Mouse (Mus musculus): ENCODE data around the gene Tuba3b. TPM values are rescaled to one million over a fixed set of nuclear protein-coding genes. Genes with fewer than 3 reads are reported as not detected.

Tuba3b gene
- total RNA-seq, 2 experiments from 2014 or later, result not detected

DNA sequence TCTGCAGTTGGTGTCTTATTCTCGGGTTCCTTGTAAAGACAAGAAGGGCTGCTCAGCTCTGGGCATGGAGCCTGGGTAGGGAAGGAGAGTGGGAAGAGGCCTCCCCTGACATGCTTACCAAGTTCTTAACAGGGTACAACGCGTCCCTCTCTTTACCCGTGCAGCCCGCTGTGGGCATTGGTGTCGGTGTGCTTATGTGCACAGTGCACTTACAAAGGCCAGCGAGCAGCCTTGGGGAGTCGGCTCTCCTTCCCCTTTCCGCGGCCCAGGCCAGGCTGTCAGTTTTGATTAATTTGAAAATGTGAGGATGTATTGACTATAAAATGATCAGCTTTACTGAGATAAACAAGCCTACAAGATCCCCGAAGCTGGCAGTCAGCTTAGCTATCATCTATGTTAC, 45.4 kb downstream of the Tuba3b start:
- intact Hi-C loops (cut with DNase I), result no loop called here
- no peak for DNase-seq

DNA sequence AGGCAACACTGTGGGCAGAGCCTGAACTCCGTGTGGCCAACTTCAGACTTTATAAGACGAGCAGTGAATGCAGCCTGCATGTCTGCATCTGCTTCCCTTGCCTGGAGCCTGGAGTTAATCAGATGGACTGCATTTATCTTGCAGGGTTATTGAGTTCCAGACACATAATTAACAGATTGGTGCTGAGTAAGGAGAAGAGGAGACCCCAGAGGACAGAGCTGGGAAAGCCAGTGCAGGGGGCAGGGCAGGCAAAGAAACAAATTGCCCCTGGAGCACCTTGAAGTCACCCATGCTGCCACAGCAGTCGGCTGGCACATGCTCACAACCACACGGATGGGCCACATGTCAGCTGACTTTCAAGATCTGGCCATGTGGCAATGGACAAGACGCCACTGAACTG, 48.7 kb downstream of the Tuba3b start:
- intact Hi-C loops (cut with DNase I), result no loop called here
- no peak for DNase-seq

DNA sequence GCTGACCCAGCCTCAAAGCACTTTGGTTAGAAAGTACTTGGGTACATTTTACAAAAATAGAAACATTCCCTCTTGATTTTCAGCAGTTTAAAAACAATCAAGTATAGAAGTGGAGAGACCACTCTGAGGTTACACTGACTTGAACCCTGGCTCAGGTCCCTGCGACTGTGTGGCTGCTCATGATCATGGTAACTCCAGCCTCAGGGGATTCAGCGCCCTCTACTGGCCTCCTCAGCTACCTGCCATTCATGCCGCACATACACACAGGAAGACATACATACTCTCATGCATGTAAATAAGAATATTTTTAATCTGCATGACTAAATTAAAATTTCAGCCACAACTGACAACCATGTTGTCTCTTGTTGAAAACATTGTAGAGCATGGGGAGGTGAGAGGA, 50.2 kb downstream of the Tuba3b start:
- no peak for DNase-seq
- intact Hi-C loops (cut with DNase I), result no loop called here

DNA sequence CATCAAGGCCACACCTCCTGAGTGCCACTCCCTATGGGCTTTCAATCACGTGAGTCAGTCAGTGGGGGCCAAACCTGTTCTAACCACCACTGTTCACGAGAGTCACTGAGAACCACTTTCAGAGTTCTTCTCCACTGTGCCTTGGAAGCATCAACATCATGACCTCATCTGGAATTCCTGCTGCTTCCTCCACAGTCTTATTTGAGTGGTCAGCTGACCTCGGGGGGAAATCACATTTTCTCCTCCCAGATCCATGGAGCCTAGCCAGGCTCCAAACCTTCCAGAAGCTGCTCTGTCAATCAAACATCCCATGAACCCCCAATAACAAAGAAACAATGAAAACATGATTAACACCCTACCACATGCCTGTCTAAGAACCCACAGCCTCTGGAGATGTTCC, 52.1 kb downstream of the Tuba3b start:
- DNase-seq, result no peak
- intact Hi-C loops (cut with DNase I), result no loop called here

DNA sequence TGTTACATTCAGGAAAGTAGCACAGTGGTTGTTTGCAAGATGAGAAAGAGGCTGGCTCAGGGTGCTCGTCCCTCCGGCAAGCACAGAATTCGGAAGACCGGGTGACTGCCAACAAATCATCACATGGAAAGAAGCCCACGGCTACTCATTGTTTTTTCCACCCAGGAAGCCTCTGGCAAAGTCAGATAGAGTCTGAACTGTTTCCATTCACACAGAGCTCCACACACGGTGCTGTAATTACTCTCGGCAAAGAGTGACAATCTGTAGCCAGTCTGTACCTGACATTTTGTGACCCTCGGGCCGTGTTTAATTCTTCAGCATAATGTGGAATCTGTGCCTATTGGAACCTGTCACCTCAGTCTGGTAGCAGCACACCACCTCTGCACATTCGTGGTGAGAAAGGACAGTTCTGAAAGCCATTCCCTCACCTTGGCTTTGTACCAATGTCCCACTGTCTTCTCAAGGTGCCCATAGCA, 54.1 kb downstream of the Tuba3b start:
- no peak for DNase-seq
- intact Hi-C loops (cut with DNase I), result no loop called here

Other genes starting within 250 kb of the Tuba3b start
- not detected for gene Lmntd1, start 1.4 kb upstream of the Tuba3b start, total RNA-seq (2021)
- 10 to 100 TPM; 27.0 to 29.8 TPM for gene Rassf8, start 131.0 kb downstream of the Tuba3b start, total RNA-seq (2021)
- gene Bhlhe41, start 249.8 kb downstream of the Tuba3b start, total RNA-seq (2021), result 10 to 100 TPM; 52.8 to 55.3 TPM

Measured in gastrocnemius, postnatal 36 days (tissue).